Mouse (Mus musculus): ENCODE measurements around the gene Ctu2.

Ctu2 gene

DNA sequence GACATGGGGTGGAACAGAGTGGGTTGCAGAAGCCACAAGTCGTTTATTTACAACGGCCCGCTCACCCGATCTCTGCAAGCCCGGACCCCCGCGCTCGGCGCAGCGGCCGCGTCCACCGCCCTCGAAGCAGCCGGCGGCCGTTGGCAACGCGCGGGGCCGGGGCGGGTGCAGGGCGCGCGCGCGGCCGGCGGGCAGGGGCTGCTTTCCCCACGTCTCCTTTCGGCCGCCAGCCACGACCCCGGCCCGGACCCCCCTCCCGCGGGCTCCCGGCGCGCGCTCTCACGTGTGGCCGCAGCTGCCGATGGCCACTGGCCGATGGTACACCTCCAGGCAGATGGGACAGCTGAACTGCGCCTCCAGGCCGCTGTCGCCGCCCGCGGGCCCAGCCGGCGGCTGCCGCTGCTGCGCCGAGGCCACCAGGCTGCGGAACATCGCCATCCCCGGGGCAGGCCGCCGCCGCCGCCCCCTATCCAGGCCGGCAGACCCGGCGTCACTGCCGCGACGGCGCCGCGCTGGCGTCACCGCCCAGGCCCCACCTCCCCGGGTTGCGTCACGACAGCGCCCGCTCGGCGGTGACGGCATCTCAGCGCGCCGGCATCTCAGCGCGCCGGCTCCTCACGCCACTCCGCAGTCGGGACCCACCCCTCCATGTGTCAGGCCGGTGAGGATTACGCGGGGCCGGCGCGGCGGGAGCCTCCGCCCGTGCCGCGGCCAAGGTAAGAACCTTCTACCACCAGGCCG, at the start of gene Ctu2, which contains the start of gene Rnf166:
Gene Ctu2 (plus strand): TSS at position 564 of the 741 bp plus-strand sequence.
Gene Rnf166 (minus strand): TSS at position 485 of the 741 bp plus-strand sequence.
- DNase-seq, result peak; percentile 95

DNA sequence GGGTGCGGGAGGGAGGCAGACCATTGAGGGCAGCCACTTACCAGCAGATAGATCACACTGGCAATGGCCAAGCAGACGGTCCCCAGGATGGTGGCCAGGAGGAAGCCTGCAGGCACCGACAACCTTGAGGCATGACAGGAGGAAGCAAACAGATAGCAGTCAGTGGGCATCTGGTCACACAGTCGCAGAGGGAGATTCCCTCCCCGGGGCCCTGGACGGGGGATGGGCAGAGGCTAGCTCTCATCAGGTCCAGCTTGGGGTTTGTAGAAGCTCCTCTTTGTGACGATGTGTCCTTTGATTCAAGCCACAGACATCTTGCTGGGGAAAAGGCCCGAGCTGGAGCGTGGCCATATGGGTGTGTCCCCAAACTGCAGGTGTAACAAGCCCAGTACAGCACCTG, 49.8 kb upstream of the Ctu2 start:
- no peak for DNase-seq

DNA sequence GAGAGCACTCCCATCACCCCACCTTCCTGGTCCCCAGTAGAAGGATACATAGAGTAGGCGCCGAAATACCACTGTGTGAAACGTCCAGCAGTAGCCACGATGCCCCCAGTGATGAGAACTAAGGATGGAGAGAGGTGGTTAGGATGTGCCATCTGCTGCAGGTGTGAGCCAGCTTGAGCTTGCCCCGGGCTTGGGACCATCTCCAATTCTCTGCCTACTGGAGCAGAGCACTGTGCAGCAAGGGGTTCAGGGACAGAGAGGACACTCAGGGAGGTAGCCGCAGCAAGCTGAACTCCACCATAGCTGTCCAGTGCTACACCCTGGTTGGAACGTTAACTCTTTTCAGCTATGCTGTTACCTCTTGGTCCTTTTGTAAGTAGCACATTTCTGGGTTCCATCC, 48.3 kb upstream of the Ctu2 start:
- no peak for DNase-seq

DNA sequence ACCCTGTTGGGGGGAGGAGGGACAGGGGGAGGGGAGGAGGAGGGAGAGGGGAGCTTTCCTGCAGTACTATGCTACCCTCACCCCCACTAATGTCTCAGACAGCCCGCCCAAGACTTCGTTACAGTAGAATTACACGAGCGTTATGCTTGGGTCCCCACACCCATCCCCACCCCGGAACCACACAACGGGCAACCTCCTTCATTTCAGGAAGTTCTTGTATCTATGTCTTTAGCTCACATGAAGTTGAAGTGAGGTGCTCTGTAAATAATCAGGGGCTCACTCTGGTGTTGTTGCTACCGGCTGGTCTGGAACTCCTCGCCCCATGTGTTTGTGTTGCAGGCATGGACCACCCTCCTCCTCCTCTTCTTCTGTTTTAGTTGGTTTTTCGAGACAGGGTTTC, 47.8 kb upstream of the Ctu2 start:
- DNase-seq, result no peak

DNA sequence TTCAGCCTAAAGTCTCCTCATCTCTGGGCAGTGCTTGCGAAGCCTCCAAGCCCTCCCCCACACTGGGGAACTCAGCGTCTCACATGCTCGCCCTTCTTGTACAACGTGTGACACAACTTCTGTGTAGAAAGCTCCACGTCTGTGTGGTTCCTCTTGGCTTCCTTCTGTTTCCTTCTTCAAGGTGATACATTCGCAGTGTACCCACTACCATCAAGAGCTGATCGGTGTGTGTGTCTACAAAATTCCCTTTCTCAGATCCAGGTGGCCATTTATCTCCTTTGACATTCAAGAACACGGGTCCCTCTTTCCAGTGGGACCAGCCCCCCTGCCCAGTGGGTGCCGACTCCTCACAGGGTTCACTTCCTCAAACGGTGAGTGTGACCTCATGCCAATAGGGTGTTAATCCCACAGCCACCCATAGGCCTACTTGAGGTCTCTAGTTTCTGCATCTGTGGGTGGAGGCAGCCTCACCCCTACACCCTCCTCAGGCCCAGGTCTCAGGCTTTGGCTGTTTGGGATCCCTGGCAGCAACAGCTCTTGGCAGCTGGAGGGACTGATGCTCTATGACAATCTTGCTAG, 45.8 kb upstream of the Ctu2 start:
- no peak for DNase-seq

- DNase-seq, result no peak
These were observed 45.3 kb upstream of the Ctu2 start for GRCm38 (mm10) chr8:122430646-122431045.

- DNase-seq, result peak; percentile 61
These were observed 44.1 kb upstream of the Ctu2 start for GRCm38 (mm10) chr8:122431694-122432442.

DNA sequence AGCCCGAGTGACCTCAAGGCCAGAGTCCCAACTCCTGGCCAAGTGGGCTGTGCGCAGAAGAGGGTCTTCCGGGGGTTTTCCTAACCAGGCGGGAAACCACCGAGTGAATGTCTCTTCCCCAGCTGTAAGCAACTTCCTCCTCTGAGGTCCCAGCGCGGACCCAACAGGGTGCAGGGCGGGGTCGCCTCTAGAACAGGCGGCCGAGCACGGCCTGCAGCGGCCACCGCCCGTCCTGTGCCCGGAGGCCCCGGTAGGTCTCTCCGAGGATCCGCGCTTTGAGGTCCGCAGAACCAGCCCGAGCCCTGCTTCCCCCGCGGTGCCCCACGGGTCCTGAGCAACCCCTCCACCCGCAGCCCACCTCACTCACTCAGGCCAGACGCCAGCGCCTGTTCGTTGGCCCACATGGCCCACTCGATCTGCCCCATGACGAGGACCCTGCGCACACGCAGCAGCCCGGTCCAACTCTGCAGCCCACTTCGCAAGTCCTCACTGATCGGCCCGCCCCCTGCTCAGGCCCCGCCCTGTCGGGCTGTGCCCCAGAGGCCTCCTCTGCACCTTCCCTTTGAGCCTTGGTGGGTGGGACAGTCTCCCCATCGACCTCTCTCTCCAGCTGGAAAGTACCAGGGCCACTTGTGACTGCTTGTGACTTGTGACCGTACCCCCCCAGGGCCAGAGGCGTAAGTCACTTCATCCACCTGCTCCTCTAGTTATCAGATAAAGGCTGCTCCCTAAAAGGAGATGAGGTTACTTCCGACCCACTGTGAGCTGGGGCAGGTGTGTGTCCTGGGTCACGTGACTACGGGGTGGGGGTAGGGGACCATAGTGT, 43.3 kb upstream of the Ctu2 start, which contains the start of gene Cyba:
Gene Cyba (minus strand): TSS at position 488 of the 826 bp plus-strand sequence.
- peak; percentile 90 for DNase-seq

DNA sequence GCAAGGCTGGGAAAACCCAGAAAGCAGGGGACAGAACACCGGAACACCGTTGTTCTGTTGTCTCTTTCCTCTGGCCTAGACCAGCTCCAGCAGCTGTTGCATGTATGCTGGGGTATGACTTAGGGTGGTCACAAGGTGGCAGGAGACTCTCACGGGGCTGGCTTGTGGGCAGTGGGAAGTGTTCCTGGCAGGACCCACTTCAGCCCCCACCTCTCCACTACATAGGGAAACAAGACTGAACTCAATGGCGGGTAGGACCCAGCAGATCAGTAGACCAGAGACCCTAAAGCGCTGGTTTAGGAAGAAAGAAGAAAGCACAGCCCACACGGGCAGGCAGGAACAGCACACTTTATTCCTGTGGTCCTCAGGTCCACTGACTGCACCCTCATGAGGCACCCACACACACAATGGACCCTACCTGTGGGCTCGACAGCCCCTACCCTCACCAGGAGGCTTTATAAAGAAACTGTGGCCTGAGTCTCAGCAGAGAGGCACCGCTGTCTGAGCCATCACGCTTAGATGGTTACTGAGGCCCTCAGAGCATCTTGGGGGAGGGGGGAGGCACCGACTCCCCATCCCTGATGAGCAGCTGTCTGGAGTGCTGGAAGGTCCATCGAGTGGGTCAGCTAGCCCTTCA, 42.6 kb upstream of the Ctu2 start:
- DNase-seq, result no peak

GRCm38 (mm10) chr8:122435375-122435774, 40.6 kb upstream of the Ctu2 start:
- DNase-seq, result no peak

GRCm38 (mm10) chr8:122436146-122436545, 39.8 kb upstream of the Ctu2 start:
- DNase-seq, result no peak

DNA sequence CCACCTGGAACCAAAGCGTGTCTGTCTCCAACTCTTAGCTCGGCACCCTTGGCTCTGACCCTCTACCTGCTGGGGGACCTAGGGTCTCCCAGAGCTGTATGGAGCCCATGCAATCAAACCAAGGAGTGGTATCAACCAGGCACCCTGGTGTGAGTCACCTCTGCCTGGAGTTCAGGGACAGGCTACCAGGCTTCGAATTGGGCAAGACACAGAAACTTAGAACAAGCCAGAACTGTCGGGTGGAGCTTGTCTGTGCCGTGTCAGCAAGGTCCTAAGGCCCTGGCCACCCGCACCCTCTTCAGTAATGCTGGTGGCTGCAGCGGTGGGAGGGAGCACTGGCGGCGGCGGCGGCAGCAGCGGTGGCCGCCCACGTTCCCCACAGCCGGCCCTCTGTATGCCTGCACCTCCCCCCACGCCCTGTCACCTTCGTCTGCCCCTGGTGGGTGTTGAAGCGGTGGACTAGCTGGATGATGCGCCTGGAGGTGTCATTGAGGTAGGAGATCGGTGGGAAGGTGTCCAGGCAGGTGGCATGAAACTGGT, 39.3 kb upstream of the Ctu2 start:
- no peak for DNase-seq

GRCm38 (mm10) chr8:122437708-122438331, 38.1 kb upstream of the Ctu2 start:
- DNase-seq, result peak; percentile 51

DNA sequence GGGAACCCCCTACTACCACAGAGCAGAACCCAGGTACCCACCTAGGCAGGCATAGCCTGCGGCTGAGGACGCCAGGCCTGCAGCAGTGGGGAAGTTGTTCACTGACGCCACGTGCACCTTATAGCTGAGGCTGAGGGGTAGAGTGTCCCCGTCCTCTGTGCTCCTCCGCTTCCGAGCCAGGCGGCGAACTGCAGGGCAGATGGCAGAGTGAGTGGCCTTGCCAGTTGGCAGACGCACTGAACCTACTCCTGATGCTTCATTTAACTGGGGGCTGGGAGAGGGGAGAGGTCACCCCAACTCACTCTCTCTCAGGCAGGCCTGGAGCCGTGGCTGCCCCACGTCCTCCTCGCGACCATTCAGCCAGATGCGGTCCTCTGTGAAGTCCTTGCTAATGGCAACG, 36.6 kb upstream of the Ctu2 start:
- no peak for DNase-seq

- DNase-seq, result no peak
These were observed 34.6 kb upstream of the Ctu2 start for GRCm38 (mm10) chr8:122441326-122441725.

- no peak for DNase-seq
These were observed 33.6 kb upstream of the Ctu2 start for GRCm38 (mm10) chr8:122442356-122442755.

GRCm38 (mm10) chr8:122442781-122443180, 33.2 kb upstream of the Ctu2 start:
- DNase-seq, result no peak

- peak; percentile 98 for DNase-seq
These were observed 32.5 kb upstream of the Ctu2 start, which contains the start of gene Mvd for GRCm38 (mm10) chr8:122443262-122444006. Gene Mvd, minus strand, starts transcription at chr8:122443422.

- DNase-seq, result peak; percentile 39
These were observed 31.7 kb upstream of the Ctu2 start for GRCm38 (mm10) chr8:122444058-122444748.

- no peak for DNase-seq
These were observed 30.7 kb upstream of the Ctu2 start for GRCm38 (mm10) chr8:122445203-122445602.
